Mouse (Mus musculus) embryonic facial prominence, embryonic 11.5 days (tissue): ENCODE measurements at regions not wholly inside any gene's neighbourhood (a gene's known extent, or its start where the extent isn't known, plus 50 kb on each side); places are given as distances from the start of the nearest gene placed in this dataset.

ENCODE experiments used
- ATAC-seq: fragments of 200-750 bp; cut with Nextera tagmentation; replicated peaks from 2 replicates; pipeline ENCODE4 v1.8.0; 2017; ENCODE audit warnings: low read depth; ENCODE audit not compliant: insufficient number of reproducible peaks, low FRiP score, low TSS enrichment
- DNase-seq: peaks from one replicate; pipeline ENCODE4 v3.0.0-alpha.2; 2015; ENCODE audit warnings: low spot score
- H3K27ac ChIP-seq: fragments of 300-500 bp; sonication (generic); replicated peaks from 2 replicates; pipeline ENCODE4 v1.5.1; 2014; ENCODE audit warnings: mild to moderate bottlenecking, low read depth, low read length, control low read depth
- H3K27me3 ChIP-seq: fragments of 300-500 bp; sonication (generic); 2 replicates; pipeline ENCODE4 v1.6.1; 2014; ENCODE audit warnings: mild to moderate bottlenecking, low read length, moderate library complexity, mixed read lengths; ENCODE audit not compliant: control insufficient read depth, insufficient read depth
- H3K36me3 ChIP-seq: fragments of 300-500 bp; sonication (generic); replicated peaks from 2 replicates; pipeline ENCODE4 v1.6.1; 2014; ENCODE audit warnings: low read depth, mild to moderate bottlenecking, low read length, moderate library complexity, mixed read lengths; ENCODE audit not compliant: control insufficient read depth, insufficient read depth
- H3K4me1 ChIP-seq: fragments of 300-500 bp; sonication (generic); 2 replicates; pipeline ENCODE4 v1.6.1; 2014; ENCODE audit warnings: low read length, mixed read lengths; ENCODE audit not compliant: control insufficient read depth, insufficient read depth
- H3K4me2 ChIP-seq: fragments of 300-500 bp; sonication (generic); 2 replicates; pipeline ENCODE4 v1.6.1; 2014; ENCODE audit warnings: low read depth, mild to moderate bottlenecking, control low read depth, low read length, moderate library complexity
- H3K4me3 ChIP-seq: fragments of 300-500 bp; sonication (generic); 2 replicates; pipeline ENCODE4 v1.5.1; 2014; ENCODE audit warnings: low read depth, low read length, control low read depth
- H3K9ac ChIP-seq: fragments of 300-500 bp; sonication (generic); replicated peaks from 2 replicates; pipeline ENCODE4 v1.6.1; 2014; ENCODE audit warnings: mild to moderate bottlenecking, control low read depth, low read length
- H3K9me3 ChIP-seq: fragments of 300-500 bp; sonication (generic); replicated peaks from 2 replicates; pipeline ENCODE4 v1.6.1; 2016; ENCODE audit warnings: mild to moderate bottlenecking, low read length, inconsistent platforms, mixed read lengths; ENCODE audit not compliant: control insufficient read depth
- WGBS: fragments of 180-500 bp; shearing (Covaris S2); extraction: QIAGEN DNeasy Blood & Tissue Kit; methylation state at CpG from one replicate; pipeline ENCODE4 v1.1.7; 2014; 5-methylcytosine and 5-hydroxymethylcytosine counted together

- WGBS: 73% methylated on average over 4 of the region's 4 CpGs
Observed at GRCm38 (mm10) chr7:71120975-71121374, 230.3 kb downstream of the Gm10295 start.

GRCm38 (mm10) chr7:71119987-71120386, 231.3 kb downstream of the Gm10295 start:
- WGBS: 76% methylated on average over 6 of the region's 6 CpGs
- ATAC-seq: no peak

More at GRCm38 (mm10) chr7:71120975-71121374, 230.3 kb downstream of the Gm10295 start:
- H3K27ac ChIP-seq: no peak overlapping the region
- no peak overlapping the region for H3K4me3 ChIP-seq
- H3K4me2 ChIP-seq: no peak overlapping the region
- no peaks in the 10 kb centered on the region for H3K27me3 ChIP-seq
- no peaks in the 10 kb centered on the region for H3K9me3 ChIP-seq
- no peaks in the 10 kb centered on the region for H3K36me3 ChIP-seq
- no peaks in the 10 kb centered on the region for H3K4me1 ChIP-seq
- ATAC-seq: no peak
- no peak overlapping the region for H3K9ac ChIP-seq
- no peak for DNase-seq

GRCm38 (mm10) chr7:71107101-71107500, 244.2 kb downstream of the Gm10295 start:
- H3K9ac ChIP-seq: no peak overlapping the region
- no peak overlapping the region for H3K27ac ChIP-seq
- H3K4me3 ChIP-seq: no peak overlapping the region
- H3K4me2 ChIP-seq: no peak overlapping the region
- H3K9me3 ChIP-seq: no peaks in the 10 kb centered on the region
- H3K27me3 ChIP-seq: no peaks in the 10 kb centered on the region
- DNase-seq: no peak
- 90% methylated on average over 6 of the region's 6 CpGs for WGBS
- H3K36me3 ChIP-seq: no peaks in the 10 kb centered on the region
- no peak for ATAC-seq
- H3K4me1 ChIP-seq: no peaks in the 10 kb centered on the region

More at GRCm38 (mm10) chr7:71119987-71120386, 231.3 kb downstream of the Gm10295 start:
- no peak overlapping the region for H3K4me3 ChIP-seq
- no peaks in the 10 kb centered on the region for H3K4me1 ChIP-seq
- DNase-seq: no peak
- H3K9ac ChIP-seq: no peak overlapping the region
- no peaks in the 10 kb centered on the region for H3K27me3 ChIP-seq
- no peaks in the 10 kb centered on the region for H3K9me3 ChIP-seq
- H3K4me2 ChIP-seq: no peak overlapping the region
- H3K36me3 ChIP-seq: no peaks in the 10 kb centered on the region
- H3K27ac ChIP-seq: no peak overlapping the region

- Histone ChIP-seq H3K9me3 (no peaks in the 10 kb centered on the region), H3K27ac (no peak overlapping the region), H3K4me3 (no peak overlapping the region), H3K9ac (no peak overlapping the region), H3K27me3 (no peaks in the 10 kb centered on the region), H3K4me2 (no peak overlapping the region), H3K4me1 (no peaks in the 10 kb centered on the region), H3K36me3 (no peaks in the 10 kb centered on the region)
- 38% methylated on average over 2 of the region's 2 CpGs for WGBS
- ATAC-seq (no peak), DNase-seq (no peak)
Observed at GRCm38 (mm10) chr7:71100266-71100665, 251.0 kb downstream of the Gm10295 start.

- ATAC-seq: no peak
- 27% methylated on average over 4 of the region's 4 CpGs for WGBS
- H3K9ac ChIP-seq: no peak overlapping the region
- H3K9me3 ChIP-seq: no peaks in the 10 kb centered on the region
- no peaks in the 10 kb centered on the region for H3K27me3 ChIP-seq
- H3K4me1 ChIP-seq: no peaks in the 10 kb centered on the region
- no peak overlapping the region for H3K4me3 ChIP-seq
- DNase-seq: peak; percentile 58
- H3K4me2 ChIP-seq: no peak overlapping the region
- no peaks in the 10 kb centered on the region for H3K36me3 ChIP-seq
- no peak overlapping the region for H3K27ac ChIP-seq
Observed at GRCm38 (mm10) chr7:71098276-71098675, 253.0 kb downstream of the Gm10295 start.

- H3K36me3 ChIP-seq: no peaks in the 10 kb centered on the region
- H3K4me1 ChIP-seq: no peaks in the 10 kb centered on the region
- no peak for ATAC-seq
- H3K27ac ChIP-seq: no peak overlapping the region
- H3K27me3 ChIP-seq: no peaks in the 10 kb centered on the region
- H3K4me2 ChIP-seq: no peak overlapping the region
- 62% methylated on average over 6 of the region's 6 CpGs for whole genome bisulfite sequencing
- H3K4me3 ChIP-seq: no peak overlapping the region
- no peaks in the 10 kb centered on the region for H3K9me3 ChIP-seq
- H3K9ac ChIP-seq: no peak overlapping the region
- no peak for DNase-seq
Observed at GRCm38 (mm10) chr7:71093301-71093939, 257.9 kb downstream of the Gm10295 start.

- H3K4me2 ChIP-seq: no peak overlapping the region
- no peaks in the 10 kb centered on the region for H3K4me1 ChIP-seq
- no peak for DNase-seq
- no peak overlapping the region for H3K4me3 ChIP-seq
- H3K9me3 ChIP-seq: no peaks in the 10 kb centered on the region
- no peak for ATAC-seq
- no peak overlapping the region for H3K27ac ChIP-seq
- H3K27me3 ChIP-seq: no peaks in the 10 kb centered on the region
- no peak overlapping the region for H3K9ac ChIP-seq
- H3K36me3 ChIP-seq: no peaks in the 10 kb centered on the region
Observed at GRCm38 (mm10) chr7:71092825-71093224, 258.5 kb downstream of the Gm10295 start.

- no peak for DNase-seq
- no peaks in the 10 kb centered on the region for H3K27me3 ChIP-seq
- 50% methylated on average over 3 of the region's 3 CpGs for WGBS
- H3K9me3 ChIP-seq: no peaks in the 10 kb centered on the region
- H3K27ac ChIP-seq: no peak overlapping the region
- no peak overlapping the region for H3K4me2 ChIP-seq
- H3K36me3 ChIP-seq: no peaks in the 10 kb centered on the region
- ATAC-seq: no peak
- no peaks in the 10 kb centered on the region for H3K4me1 ChIP-seq
- H3K4me3 ChIP-seq: no peak overlapping the region
- H3K9ac ChIP-seq: no peak overlapping the region
Observed at GRCm38 (mm10) chr7:71092301-71092700, 259.0 kb downstream of the Gm10295 start.
